Mouse (Mus musculus): ENCODE measurements around the gene Tbc1d10b.
A peak's percentile ranks its signal among the peaks of the same experiment; 100 is the strongest.

- TF ChIP-seq E2F4 (IDR thresholded peaks at IDR 0.05; ENCODE audit: insufficient read depth): no peak
- no peak for TF ChIP-seq SRF (IDR thresholded peaks at IDR 0.05; ENCODE audit: control insufficient read depth, insufficient read length, low read depth)
- no peak for TF ChIP-seq MYOG (IDR thresholded peaks at IDR 0.05; ENCODE audit: control insufficient read depth in 1 of 3, insufficient read depth in 1 of 3, insufficient read length in 2 of 3, low read depth in 2 of 3)
- TF ChIP-seq POLR2A (IDR thresholded peaks at IDR 0.05; ENCODE audit: insufficient read length, low read depth): peak; percentile 63
- no peak for TF ChIP-seq USF1 (IDR thresholded peaks at IDR 0.05; ENCODE audit: low read depth)
- no peak for TF ChIP-seq REST (IDR thresholded peaks at IDR 0.05; ENCODE audit: insufficient read depth, insufficient read length)
- no peak for TF ChIP-seq MAX (IDR thresholded peaks at IDR 0.05; ENCODE audit: low read depth)
These were observed 7.0 kb upstream of the Tbc1d10b start for GRCm38 (mm10) chr7:127214981-127215871.

Measured in myocyte (in vitro differentiated cells).